Mouse (Mus musculus) testis, adult 2 months (tissue): ENCODE measurements around the gene Cel.

Experiments used
- CTCF ChIP-seq: fragments of 200-500 bp; IDR thresholded peaks from 2 replicates; pipeline ENCODE4 v1.5.1; 2012; ENCODE audit warnings: low read depth, mild to moderate bottlenecking, inconsistent platforms, low read length, moderate library complexity; ENCODE audit not compliant: control insufficient read depth, insufficient read depth, insufficient replicate concordance
- POLR2A ChIP-seq: fragments of 200-500 bp; IDR thresholded peaks from 2 replicates; pipeline ENCODE4 v1.6.1; 2012; ENCODE audit warnings: low read depth, mild to moderate bottlenecking, inconsistent platforms, low read length, moderate library complexity; ENCODE audit not compliant: control insufficient read depth

GRCm38 (mm10) chr2:28569903-28570302, 6.7 kb upstream of the Cel start:
- no peak for TF ChIP-seq CTCF
- TF ChIP-seq POLR2A = no peak
